Mouse (Mus musculus): ENCODE results near the gene Tjap1.

Gene Tjap1

GRCm38 (mm10) chr17:46253452-46254084 is 29.3 kb downstream of the Tjap1 start, which contains the start of gene Lrrc73:
Lrrc73 (plus strand) TSS chr17:46253531.
- DNase-seq (ENCODE audit: low spot score in 2 of 2): peak; percentile 73 to 86

DNA sequence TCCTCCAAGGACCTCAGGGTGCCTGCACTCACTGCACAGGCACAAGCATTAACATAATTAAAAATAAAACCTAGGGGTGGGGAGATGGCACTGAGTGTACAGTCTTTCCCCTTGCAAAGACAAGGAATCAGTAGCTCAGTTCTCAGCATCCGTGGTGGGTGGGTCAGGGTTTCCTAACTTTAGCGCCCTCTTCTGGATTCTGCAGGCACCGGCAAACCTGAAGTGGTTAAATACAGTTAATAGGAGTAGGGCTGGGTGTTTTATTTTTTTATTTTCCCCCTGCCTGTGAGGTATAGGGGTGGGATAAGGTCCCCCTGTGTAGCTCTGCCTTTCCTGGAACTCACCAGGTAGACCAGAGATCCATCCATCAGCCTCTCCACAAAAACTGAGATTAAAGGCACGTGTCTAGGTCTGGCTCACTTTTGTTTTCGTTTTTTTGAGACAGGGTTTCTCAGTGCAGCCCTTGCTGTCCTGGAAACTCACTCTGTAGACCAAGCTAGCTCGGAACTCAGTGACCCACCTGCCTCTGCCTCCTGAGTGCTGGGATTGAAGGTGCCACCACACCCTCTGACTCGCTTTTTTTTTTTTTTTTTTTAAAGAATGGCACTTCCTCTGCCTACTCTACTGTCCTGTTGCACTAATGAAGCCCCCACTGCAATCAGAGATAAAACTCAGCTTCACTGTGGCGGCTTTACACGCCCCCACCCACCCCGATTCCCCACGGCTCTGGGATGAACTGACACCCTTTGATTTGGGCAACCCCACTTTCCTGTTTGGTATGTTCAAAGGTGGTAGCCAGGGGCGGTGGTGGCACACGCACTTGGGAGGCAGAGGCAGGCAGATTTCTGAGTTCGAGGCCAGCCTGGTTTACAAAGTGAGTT is 30.0 kb downstream of the Tjap1 start:
- peak in 1 of 2 experiments; percentile 38 for DNase-seq (ENCODE audit: low spot score in 2 of 2)

DNA sequence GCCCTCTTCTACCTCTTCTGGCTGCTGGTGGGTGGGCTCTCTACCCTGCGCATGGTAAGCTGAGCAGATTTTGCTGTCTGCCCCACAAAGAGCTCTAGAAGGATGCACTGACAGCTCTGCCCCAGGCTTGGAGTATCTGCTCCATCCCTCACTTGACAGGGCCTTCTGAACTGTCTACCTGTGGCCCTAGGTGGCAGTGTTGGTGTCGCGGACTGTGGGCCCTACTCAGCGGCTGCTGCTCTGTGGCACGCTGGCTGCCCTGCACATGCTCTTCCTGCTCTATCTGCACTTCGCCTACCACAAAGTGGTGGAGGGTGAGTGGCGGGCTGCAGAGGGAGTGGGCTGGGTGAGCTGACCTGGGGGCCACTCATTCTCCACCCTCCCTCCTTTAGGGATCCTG is 31.7 kb downstream of the Tjap1 start:
- no peak for DNase-seq (ENCODE audit: low spot score in 2 of 2)

DNA sequence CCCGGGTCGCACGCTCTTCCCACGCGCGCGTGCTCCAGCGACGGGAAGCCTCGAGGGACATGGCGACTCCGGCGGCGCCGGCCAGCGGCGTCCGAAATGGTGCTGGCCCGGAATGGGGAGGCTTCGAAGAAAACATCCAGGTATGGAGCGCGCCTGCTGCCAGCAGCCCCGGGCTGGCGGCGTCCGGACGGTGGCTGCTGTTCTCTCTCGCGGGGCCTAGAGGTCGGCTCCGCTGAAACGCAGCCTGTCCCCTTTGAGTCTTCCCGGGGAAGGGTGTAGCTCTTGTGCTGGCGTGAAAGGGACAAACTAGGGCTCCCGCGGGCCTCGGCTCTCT is 34.7 kb downstream of the Tjap1 start:
- DNase-seq (ENCODE audit: low spot score in 2 of 2): no peak

DNA sequence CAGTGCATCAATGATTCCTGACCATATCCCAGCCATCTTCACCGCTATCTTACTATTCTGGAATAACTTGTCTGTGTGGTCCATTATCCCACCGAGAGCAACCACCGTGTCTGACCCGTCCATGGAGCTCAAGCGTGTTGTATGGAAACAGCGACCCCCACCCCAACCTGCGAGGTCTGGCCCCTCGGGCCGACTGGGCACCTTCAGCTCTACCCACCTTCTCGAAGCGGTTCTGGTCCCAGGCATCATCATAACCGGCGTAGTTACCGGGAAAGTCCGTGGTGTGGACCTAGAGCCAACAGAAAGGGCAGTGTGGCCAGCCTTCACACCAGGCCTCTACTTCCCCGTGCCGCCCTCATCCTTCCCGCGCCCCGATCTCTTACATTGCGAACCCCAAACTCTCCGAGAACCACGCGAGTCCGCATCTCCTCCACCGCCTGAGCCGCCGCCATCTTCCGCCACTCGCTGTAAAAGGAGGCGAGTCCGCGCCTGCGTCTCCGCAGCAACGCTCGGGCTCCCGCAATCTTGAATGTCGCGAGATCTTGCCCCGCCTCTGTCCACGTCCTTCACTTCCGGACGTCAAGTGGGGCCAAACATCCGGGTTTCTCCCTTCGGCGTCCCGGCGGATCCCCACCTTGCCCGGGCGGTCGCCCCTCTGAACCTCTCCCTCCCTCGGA is 35.2 kb downstream of the Tjap1 start, which contains the start of the genes Polr1c and Yipf3:
Gene Polr1c, minus strand, starts transcription at position 543 of the 677 bp plus-strand sequence.
Gene Yipf3, plus strand, starts transcription at position 569 of the 677 bp plus-strand sequence.
- peak; percentile 88 to 93 for DNase-seq (ENCODE audit: low spot score in 2 of 2)

- no peak for DNase-seq (ENCODE audit: low spot score in 2 of 2)
Measured at GRCm38 (mm10) chr17:46244579-46244978, 38.2 kb downstream of the Tjap1 start.

GRCm38 (mm10) chr17:46243624-46244023 is 39.2 kb downstream of the Tjap1 start:
- no peak for DNase-seq (ENCODE audit: low spot score in 2 of 2)

DNA sequence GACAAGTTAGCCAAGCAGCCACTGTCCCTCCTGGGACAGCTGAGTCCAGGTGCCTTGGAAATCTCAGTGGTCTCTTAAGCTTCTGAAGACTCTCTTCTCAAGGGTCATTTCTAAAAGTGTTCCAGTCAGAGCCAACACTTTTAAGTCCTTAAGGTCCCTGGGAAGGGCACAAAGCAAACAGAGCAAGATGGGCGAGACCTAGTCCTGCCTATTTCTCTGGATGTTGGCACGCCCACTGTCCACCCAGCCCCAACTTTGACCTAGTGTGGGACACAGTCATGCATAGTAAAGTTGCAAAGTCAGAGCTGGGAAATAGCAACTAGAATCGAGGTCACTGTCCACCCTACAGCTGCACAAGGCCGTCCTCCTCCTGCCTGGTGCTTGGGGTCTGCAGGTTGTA is 39.8 kb downstream of the Tjap1 start:
- DNase-seq (ENCODE audit: low spot score in 2 of 2): no peak

DNA sequence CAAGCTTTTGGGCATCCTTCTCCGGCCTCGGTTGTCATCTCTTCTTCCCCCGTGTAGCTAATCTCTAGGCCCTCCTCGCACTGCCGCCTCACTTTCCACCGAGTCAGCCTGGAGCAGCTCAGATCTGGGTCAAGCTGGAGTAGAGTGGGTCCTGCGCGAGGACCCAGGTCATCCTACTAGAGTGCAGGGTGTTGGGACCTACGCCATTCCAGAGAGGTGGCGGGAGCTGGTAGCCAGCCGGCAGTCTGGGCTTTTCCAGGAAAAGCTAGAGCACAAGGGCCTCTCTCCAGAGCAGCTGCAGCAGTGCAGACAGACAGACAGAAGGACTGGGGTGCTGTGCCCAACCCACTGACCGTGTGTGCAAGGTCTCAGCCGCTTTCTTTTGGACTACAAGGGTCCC is 40.6 kb downstream of the Tjap1 start:
- DNase-seq (ENCODE audit: low spot score in 2 of 2): no peak

DNA sequence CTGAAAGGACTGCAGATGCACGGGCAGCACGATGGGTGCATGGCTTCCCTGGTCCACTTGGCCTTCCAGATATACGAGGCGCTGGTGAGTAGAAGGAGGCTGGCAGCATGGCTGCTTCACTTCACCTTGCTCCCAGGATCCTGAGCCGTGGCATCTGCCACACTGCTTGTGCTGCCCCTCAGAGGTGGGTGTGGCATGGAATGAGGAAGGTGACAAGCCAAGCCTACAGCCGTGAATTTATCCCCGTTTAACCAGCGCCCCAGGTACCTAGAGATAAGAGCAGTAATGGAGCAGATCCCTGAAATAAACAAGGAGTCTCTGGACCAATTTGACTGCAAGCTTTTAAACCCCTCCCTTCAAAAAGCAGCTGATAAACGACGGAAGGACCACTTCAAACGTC is 41.4 kb downstream of the Tjap1 start:
- no peak for DNase-seq (ENCODE audit: low spot score in 2 of 2)

- no peak for DNase-seq (ENCODE audit: low spot score in 2 of 2)
Measured at GRCm38 (mm10) chr17:46239516-46240114, 43.2 kb downstream of the Tjap1 start.

GRCm38 (mm10) chr17:46237480-46237879 is 45.3 kb downstream of the Tjap1 start:
- no peak for DNase-seq (ENCODE audit: low spot score in 2 of 2)

DNA sequence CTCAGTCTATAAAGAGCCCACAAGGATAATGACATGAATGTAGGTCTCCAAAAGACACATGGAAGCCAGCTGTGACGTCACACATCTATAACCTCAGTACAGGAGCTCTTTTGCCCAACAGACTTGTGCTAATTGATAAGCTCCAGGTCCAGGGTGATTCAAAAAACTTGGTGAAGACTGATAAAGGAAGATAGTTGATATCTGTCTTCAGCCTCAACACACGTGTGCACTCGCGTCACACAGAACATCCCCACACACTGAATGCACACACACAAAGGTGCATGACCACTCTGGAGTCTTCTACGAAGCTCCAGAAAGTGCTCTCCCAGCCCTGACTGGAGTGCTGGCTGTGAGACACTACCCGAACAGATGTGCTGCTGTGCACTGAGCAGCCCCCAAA is 45.7 kb downstream of the Tjap1 start:
- no peak for DNase-seq (ENCODE audit: low spot score in 2 of 2)

GRCm38 (mm10) chr17:46236067-46236466 is 46.8 kb downstream of the Tjap1 start:
- no peak for DNase-seq (ENCODE audit: low spot score in 2 of 2)

GRCm38 (mm10) chr17:46227576-46227975 is 55.2 kb downstream of the Tjap1 start:
- no peak for DNase-seq (ENCODE audit: low spot score in 2 of 2)

- DNase-seq (ENCODE audit: low spot score in 2 of 2): no peak
Measured at GRCm38 (mm10) chr17:46221601-46222000, 61.2 kb downstream of the Tjap1 start.

- no peak for DNase-seq (ENCODE audit: low spot score in 2 of 2)
Measured at GRCm38 (mm10) chr17:46210550-46210949, 72.3 kb downstream of the Tjap1 start.

Measured in spleen, postnatal 14 days (tissue).